Comparison of ENCODE assay signal across 23 mouse cellular contexts in the genomic region with DNA sequence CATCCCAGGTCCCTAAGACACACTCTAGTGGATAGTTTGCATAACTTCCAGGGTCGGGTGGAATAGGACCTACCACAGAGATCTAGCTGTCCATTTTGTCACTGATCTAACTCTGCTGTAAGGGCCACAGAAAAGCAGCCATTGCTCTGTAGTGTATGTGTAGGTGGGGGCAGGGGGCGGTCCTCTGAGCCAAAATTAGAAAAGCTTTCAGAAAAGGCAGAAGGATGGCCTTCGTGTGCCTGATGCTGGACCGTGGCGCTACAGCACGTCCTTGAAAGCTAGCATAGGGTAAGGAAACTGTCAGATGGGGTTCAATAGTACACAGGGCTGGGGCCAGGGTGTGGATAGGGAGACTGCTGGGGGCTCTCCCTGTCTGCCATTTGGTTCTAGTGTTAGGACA. TPM values are rescaled to one million over a fixed set of nuclear protein-coding genes. Genes with fewer than 3 reads are reported as not detected.
DNase-seq lines count a peak whose midpoint lies in the region; ATAC-seq and TF ChIP-seq lines count a peak whose summit lies in the region.
"Had no signal": no experiment of that assay in that cellular context is flagged by ENCODE, and none has a peak within 500 bp of the region (broad histone marks: within the 10 kb centered on the region; RNA-seq: fewer than 3 reads in every experiment).

No protein-coding gene starts in this region.

- peak overlapping the region; percentile 55 for H3K27ac ChIP-seq in gastrocnemius, adult 2 months
- peak overlapping the region; percentile 14 to 47 for H3K27ac ChIP-seq in heart, embryonic 14.5 days (replicated peaks in 1 of 2; ENCODE audit: control insufficient read depth in 1 of 2, insufficient read depth in 1 of 2, low read depth in 2 of 2, low read length in 2 of 2)
- H3K27ac ChIP-seq: embryonic facial prominence, embryonic 10.5 days; forebrain, embryonic 15.5 days; hindbrain, postnatal 0 days; liver, embryonic 14.5 days; lung, embryonic 15.5 days; midbrain, embryonic 13.5 days had no signal

- 17% methylated on average over 6 of the region's 6 CpGs for WGBS in heart, embryonic 14.5 days

- peaks cover 18 to 28% of the 10 kb centered on the region in 2 experiments for H3K4me1 ChIP-seq in heart, embryonic 14.5 days (ENCODE audit: control insufficient read depth in 2 of 2, insufficient read depth in 2 of 2, low read length in 2 of 2)
- H3K4me1 ChIP-seq: forebrain, embryonic 15.5 days; lung, embryonic 15.5 days had no signal

- no peak for DNase-seq in gastrocnemius, adult 2 months
- DNase-seq in gastrocnemius, postnatal 36 days: no peak
- DNase-seq in heart, postnatal 10 days: no peak
- DNase-seq in ovary, adult 18-20 months (ENCODE audit: low spot score): peak; percentile 54
- no peak for DNase-seq in ovary, postnatal 14 days (ENCODE audit: low spot score)
- DNase-seq in thymus, postnatal 4 days: no peak
- DNase-seq: cerebellum, adult 11-12 months; cerebellum, postnatal 10 days; gastrocnemius, postnatal 25 days; kidney, adult 9 months; kidney, postnatal 14 days; layer of hippocampus, postnatal 36 days; lung, postnatal 36 days; thymus, postnatal 14 days had no signal

- ATAC-seq in heart, embryonic 14.5 days (ENCODE audit: insufficient number of reproducible peaks, insufficient read depth, low FRiP score, low read depth): no peak
- ATAC-seq: forebrain, embryonic 15.5 days; hindbrain, postnatal 0 days; intestine, embryonic 16.5 days; midbrain, embryonic 13.5 days had no signal

- H3K9ac ChIP-seq in heart, embryonic 14.5 days (ENCODE audit: low read length): peak overlapping the region; percentile 21; the same call in 1 of the 2 replicates
- H3K9ac ChIP-seq: forebrain, embryonic 15.5 days; liver, embryonic 14.5 days; lung, embryonic 15.5 days; midbrain, embryonic 13.5 days had no signal

- no peak for TF ChIP-seq CTCF in gastrocnemius, adult 2 months (IDR thresholded peaks at IDR 0.05)

- intact Hi-C loops in gastrocnemius, adult 2 months (cut with DNase I): no loop called here
- intact Hi-C loops in gastrocnemius, postnatal 36 days (cut with DNase I): no loop called here
- intact Hi-C loops in heart, postnatal 10 days (cut with DNase I): no loop called here

- H3K4me3 ChIP-seq in gastrocnemius, adult 2 months: no peak overlapping the region
- no peak overlapping the region for H3K4me3 ChIP-seq in heart, embryonic 14.5 days (ENCODE audit: control insufficient read depth in 1 of 2, insufficient read depth in 1 of 2, low read depth in 1 of 2, low read length in 2 of 2)
- H3K4me3 ChIP-seq: embryonic facial prominence, embryonic 10.5 days; forebrain, embryonic 15.5 days; lung, embryonic 15.5 days; megakaryocyte, embryonic 14.5 days; midbrain, embryonic 13.5 days had no signal

- H3K4me2 ChIP-seq in heart, embryonic 14.5 days (ENCODE audit: low read length): no peak overlapping the region
- H3K4me2 ChIP-seq: forebrain, embryonic 15.5 days; lung, embryonic 15.5 days; midbrain, embryonic 13.5 days had no signal

- no peaks in the 10 kb centered on the region for H3K9me3 ChIP-seq in heart, embryonic 14.5 days (ENCODE audit: control insufficient read depth, low read length)
- H3K9me3 ChIP-seq: embryonic facial prominence, embryonic 10.5 days; forebrain, embryonic 15.5 days; lung, embryonic 15.5 days; megakaryocyte, embryonic 14.5 days; midbrain, embryonic 13.5 days had no signal

- H3K36me3 ChIP-seq in heart, embryonic 14.5 days (ENCODE audit: control insufficient read depth, insufficient read depth, low read length): peaks cover 54% of the 10 kb centered on the region
- H3K36me3 ChIP-seq: lung, embryonic 15.5 days had no signal

- no peaks in the 10 kb centered on the region for H3K27me3 ChIP-seq in heart, embryonic 14.5 days (ENCODE audit: control insufficient read depth, insufficient read depth, low read length)
- H3K27me3 ChIP-seq: forebrain, embryonic 15.5 days; lung, embryonic 15.5 days; midbrain, embryonic 13.5 days had no signal

RNA-seq across cellular contexts. Expression of gene Angptl2, which starts 29.0 kb away (rescaled TPM):
- total RNA-seq in gastrocnemius, adult 2 months (2021): 10 to 100 TPM; 20.6 to 47.1 TPM
- total RNA-seq in gastrocnemius, postnatal 36 days (2021): 10 to 100 TPM; 44.0 to 49.7 TPM
- polyA plus RNA-seq in heart, embryonic 14.5 days (2014; fragmentation: Nextera tagmentation; extraction: Ambion mirVana): 51.4 and 58.2 TPM in 2 replicates
- 100 to 1,000 TPM; 135 to 141 TPM for total RNA-seq in heart, postnatal 10 days (2021)
